Mouse (Mus musculus) liver, embryonic 13.5 days (tissue): ENCODE results near the gene Myo5c. TPM values are rescaled to one million over a fixed set of nuclear protein-coding genes. Genes with fewer than 3 reads are reported as not detected.
A peak's percentile ranks its signal among the peaks of the same experiment; 100 is the strongest.

Source experiments
- ATAC-seq: fragments of 200-750 bp; cut with Nextera tagmentation; 2 replicates; pipeline ENCODE4 v1.8.0; 2017; ENCODE audit warnings: low read depth, mild to moderate bottlenecking, moderate number of reproducible peaks, moderate library complexity
- DNase-seq: peaks from one replicate; pipeline ENCODE4 v3.0.0; 2022
- H3K27ac ChIP-seq: fragments of 300-500 bp; sonication (generic); 2 replicates; pipeline ENCODE4 v1.5.1; 2015; ENCODE audit warnings: moderate library complexity, mild to moderate bottlenecking, inconsistent platforms
- H3K27me3 ChIP-seq: fragments of 300-500 bp; sonication (generic); 2 replicates; pipeline ENCODE4 v1.6.1; 2015; ENCODE audit warnings: mild to moderate bottlenecking, inconsistent platforms
- H3K36me3 ChIP-seq: fragments of 300-500 bp; sonication (generic); 2 replicates; pipeline ENCODE4 v1.6.1; 2015; ENCODE audit warnings: mild to moderate bottlenecking, inconsistent platforms
- H3K4me1 ChIP-seq: fragments of 300-500 bp; sonication (generic); replicated peaks from 2 replicates; pipeline ENCODE4 v1.6.1; 2015; ENCODE audit warnings: inconsistent platforms
- H3K4me2 ChIP-seq: fragments of 300-500 bp; sonication (generic); 2 replicates; pipeline ENCODE4 v1.6.1; 2015; ENCODE audit warnings: inconsistent platforms, mild to moderate bottlenecking, moderate library complexity
- H3K4me3 ChIP-seq: fragments of 300-500 bp; sonication (generic); replicated peaks from 2 replicates; pipeline ENCODE4 v1.5.1; 2015; ENCODE audit warnings: mild to moderate bottlenecking, inconsistent platforms
- H3K9ac ChIP-seq: fragments of 300-500 bp; sonication (generic); 2 replicates; pipeline ENCODE4 v1.6.1; 2015; ENCODE audit warnings: mild to moderate bottlenecking, inconsistent platforms
- H3K9me3 ChIP-seq: fragments of 300-500 bp; sonication (generic); replicated peaks from 2 replicates; pipeline ENCODE4 v1.6.1; 2016; ENCODE audit warnings: inconsistent platforms
- WGBS: fragments of 180-500 bp; shearing (Covaris S2); methylation state at CpG from one replicate; pipeline ENCODE4 v1.1.7; 2015; ENCODE audit not compliant: insufficient replicate concordance; 5-methylcytosine and 5-hydroxymethylcytosine counted together
- polyA plus RNA-seq: library from polyadenylated mRNA; unstranded; fragments of >200 nt; fragmentation: Nextera tagmentation; extraction: Ambion mirVana; gene quantifications from 2 replicates; pipeline ENCODE4 v1.2.1, GENCODE M21; 2015

The Myo5c gene
- polyA plus RNA-seq, 1 experiment from 2014 or later: 0.07 TPM

GRCm38 (mm10) chr9:75285363-75285762 is 53.5 kb downstream of the Myo5c start:
- DNase-seq (no peak), ATAC-seq (no peak)
- no peaks in the 10 kb centered on the region for H3K9me3 ChIP-seq
- H3K9ac ChIP-seq: no peak overlapping the region
- H3K4me2 ChIP-seq: no peak overlapping the region
- 71% methylated on average over 6 of the region's 6 CpGs for WGBS
- no peak overlapping the region for H3K4me3 ChIP-seq
- H3K27me3 ChIP-seq: peaks cover 6% of the 10 kb centered on the region; the same call in 1 of the 2 replicates
- H3K27ac ChIP-seq: no peak overlapping the region
- no peaks in the 10 kb centered on the region for H3K36me3 ChIP-seq
- H3K4me1 ChIP-seq: no peaks in the 10 kb centered on the region

DNA sequence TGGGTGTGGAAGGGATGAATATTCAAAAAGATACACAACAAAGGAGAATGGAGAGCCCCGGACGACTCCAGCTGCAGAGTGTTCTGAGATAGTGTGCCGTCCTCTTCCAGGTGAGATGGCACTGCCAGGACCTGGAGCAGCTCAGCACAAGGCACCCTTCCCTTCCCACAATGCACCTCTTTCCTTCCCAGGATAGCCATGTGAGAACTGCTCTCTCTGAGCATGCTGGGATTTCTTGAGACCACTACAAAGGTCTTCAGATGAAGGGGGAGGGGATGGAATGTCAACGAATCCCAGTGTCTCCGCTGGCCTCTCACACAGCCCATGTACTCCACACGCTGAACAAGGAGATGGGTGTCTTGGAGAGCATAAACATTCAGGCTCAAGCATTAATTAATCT is 55.8 kb downstream of the Myo5c start:
- no peak for ATAC-seq
- Histone ChIP-seq H3K4me3 (no peak overlapping the region), H3K9ac (no peak overlapping the region), H3K36me3 (no peaks in the 10 kb centered on the region), H3K27me3 (no peaks in the 10 kb centered on the region), H3K27ac (no peak overlapping the region), H3K4me1 (no peaks in the 10 kb centered on the region), H3K9me3 (no peaks in the 10 kb centered on the region), H3K4me2 (no peak overlapping the region)
- no peak for DNase-seq
- WGBS: 63% methylated on average over 6 of the region's 6 CpGs

- Histone ChIP-seq H3K27me3 (no peaks in the 10 kb centered on the region), H3K4me3 (no peak overlapping the region), H3K9ac (no peak overlapping the region), H3K27ac (no peak overlapping the region), H3K9me3 (no peaks in the 10 kb centered on the region), H3K36me3 (no peaks in the 10 kb centered on the region), H3K4me2 (no peak overlapping the region), H3K4me1 (no peaks in the 10 kb centered on the region)
- no peak for ATAC-seq
- 31% methylated on average over 4 of the region's 4 CpGs for WGBS
- no peak for DNase-seq
Measured at GRCm38 (mm10) chr9:75289545-75289944, 57.7 kb downstream of the Myo5c start.

DNA sequence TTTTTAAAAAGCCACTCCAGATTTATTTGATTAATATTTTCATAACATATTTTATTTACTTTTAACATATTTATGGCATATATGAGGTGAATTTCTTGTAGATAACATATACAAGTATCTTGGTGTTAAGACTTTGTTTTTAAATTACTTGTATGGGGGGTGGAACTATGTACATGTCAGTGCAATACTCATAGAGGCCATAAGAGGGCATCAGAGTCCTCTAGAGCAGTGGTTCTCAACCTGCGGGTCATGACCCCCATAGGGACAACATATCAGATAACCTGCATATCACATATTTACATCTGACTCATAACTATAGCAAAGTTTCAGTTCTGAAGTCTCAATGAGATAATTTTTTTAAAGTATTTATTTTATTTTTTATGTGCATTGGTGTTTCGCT is 67.5 kb downstream of the Myo5c start:
- DNase-seq (no peak), ATAC-seq (no peak)
- Histone ChIP-seq H3K9me3 (no peaks in the 10 kb centered on the region), H3K36me3 (no peaks in the 10 kb centered on the region), H3K4me3 (no peak overlapping the region), H3K4me1 (peaks cover 6% of the 10 kb centered on the region; the same call in 1 of the 2 replicates), H3K4me2 (no peak overlapping the region), H3K27ac (no peak overlapping the region), H3K9ac (no peak overlapping the region), H3K27me3 (no peaks in the 10 kb centered on the region)
- WGBS: 65% methylated on average over 2 of the region's 2 CpGs

- H3K9ac ChIP-seq: no peak overlapping the region
- no peak for DNase-seq
- H3K4me2 ChIP-seq: no peak overlapping the region
- peaks cover 6% of the 10 kb centered on the region; the same call in 1 of the 2 replicates for H3K4me1 ChIP-seq
- H3K9me3 ChIP-seq: no peaks in the 10 kb centered on the region
- 61% methylated on average over 2 of the region's 2 CpGs for WGBS
- ATAC-seq: no peak
- no peak overlapping the region for H3K27ac ChIP-seq
- no peaks in the 10 kb centered on the region for H3K27me3 ChIP-seq
- H3K4me3 ChIP-seq: no peak overlapping the region
- H3K36me3 ChIP-seq: no peaks in the 10 kb centered on the region
Measured at GRCm38 (mm10) chr9:75303033-75303432, 71.2 kb downstream of the Myo5c start.

DNA sequence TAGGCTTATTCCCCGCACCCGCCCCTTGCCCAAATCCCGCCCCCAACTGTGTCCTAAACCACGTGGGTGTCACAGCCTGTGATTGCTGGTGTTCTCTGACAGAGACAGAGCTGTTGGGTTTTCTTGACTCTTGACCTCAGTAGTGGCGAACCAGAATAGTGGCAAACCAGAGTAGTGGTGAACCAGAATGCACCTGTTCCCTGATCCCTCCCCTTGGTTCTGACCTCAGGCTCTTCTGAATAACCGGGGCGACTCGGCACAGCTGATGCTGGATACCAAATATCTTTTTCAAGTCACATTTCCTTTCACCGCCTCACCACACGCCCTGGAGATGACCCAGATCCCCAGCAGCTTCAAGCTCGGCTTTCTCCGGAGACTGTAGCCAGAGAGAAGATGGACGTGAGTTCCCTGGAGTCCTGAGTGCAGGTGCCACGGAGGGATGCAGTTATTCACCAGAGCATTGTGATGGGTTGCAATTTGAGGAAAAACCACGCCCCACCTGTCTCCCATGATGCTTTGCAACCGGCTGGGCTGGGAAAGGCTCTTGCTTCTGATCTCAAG is 72.0 kb downstream of the Myo5c start:
- H3K27ac ChIP-seq: no peak overlapping the region
- H3K4me3 ChIP-seq: peak overlapping the region; percentile 13; the same call in 1 of the 2 replicates
- no peak for ATAC-seq
- 26% methylated on average over 16 of the region's 16 CpGs for WGBS
- H3K27me3 ChIP-seq: no peaks in the 10 kb centered on the region
- DNase-seq: no peak
- H3K9ac ChIP-seq: no peak overlapping the region
- H3K36me3 ChIP-seq: no peaks in the 10 kb centered on the region
- peak overlapping the region; percentile 36; the same call in 1 of the 2 replicates for H3K4me2 ChIP-seq
- no peaks in the 10 kb centered on the region for H3K9me3 ChIP-seq
- H3K4me1 ChIP-seq: peaks cover 6% of the 10 kb centered on the region; the same call in 1 of the 2 replicates

GRCm38 (mm10) chr9:75304286-75304685 is 72.5 kb downstream of the Myo5c start:
- Histone ChIP-seq H3K9me3 (no peaks in the 10 kb centered on the region), H3K9ac (no peak overlapping the region), H3K4me1 (peaks cover 6% of the 10 kb centered on the region; the same call in 1 of the 2 replicates), H3K36me3 (no peaks in the 10 kb centered on the region), H3K4me2 (peak overlapping the region; percentile 36; the same call in 1 of the 2 replicates), H3K27me3 (no peaks in the 10 kb centered on the region), H3K27ac (no peak overlapping the region), H3K4me3 (0 out of 2 replicates have a peak overlapping the region, but pooled peaks have one; percentile 13)
- 27% methylated on average over 7 of the region's 7 CpGs for WGBS
- DNase-seq: no peak
- no peak for ATAC-seq

DNA sequence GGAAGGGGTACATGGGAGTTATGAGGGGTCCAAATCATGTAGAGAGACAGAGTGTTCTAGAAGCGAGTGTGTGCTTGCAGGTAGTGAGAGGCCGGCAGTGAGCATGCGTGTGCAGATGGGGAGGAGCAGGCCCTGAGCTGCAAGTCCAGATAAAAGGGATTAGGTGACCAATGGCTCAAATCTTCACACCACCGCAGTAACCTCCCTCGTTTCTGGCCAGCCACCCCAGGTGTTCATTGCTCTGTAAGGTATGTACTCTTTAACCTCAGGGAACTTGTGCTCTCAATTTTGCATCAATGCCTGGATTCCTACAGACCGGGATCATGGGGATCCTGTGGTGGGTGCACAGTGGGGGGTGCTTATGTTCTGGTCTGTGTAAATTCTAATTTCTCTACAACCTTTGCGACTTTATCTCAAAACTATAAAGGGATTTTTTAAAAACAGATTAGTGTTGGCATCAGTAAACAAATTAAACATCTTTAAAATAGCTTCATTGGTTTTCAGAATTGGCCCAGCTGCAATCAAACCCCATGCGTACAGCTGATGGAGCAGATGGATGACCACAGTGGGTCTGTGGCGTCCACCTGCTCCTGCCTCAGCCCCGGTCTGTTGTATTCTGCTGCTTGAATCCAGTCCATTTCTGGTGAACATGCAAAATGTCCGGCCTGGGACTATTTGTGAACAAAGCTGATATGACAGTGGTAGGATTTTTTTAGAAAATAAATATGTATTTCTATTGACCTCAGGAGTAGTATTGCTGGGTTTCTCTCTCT is 74.5 kb downstream of the Myo5c start, which contains the start of gene Gnb5:
TSS of gene Gnb5 (plus strand) at position 163 of the 773 bp plus-strand sequence.
- H3K9ac ChIP-seq: no peak within 1 kb of the TSS
- DNase-seq: no peak
- no peak for ATAC-seq
- no peaks in the 10 kb centered on the region for H3K9me3 ChIP-seq
- H3K27me3 ChIP-seq: no peaks in the 10 kb centered on the region
- H3K4me1 ChIP-seq: peaks cover 6% of the 10 kb centered on the region; the same call in 1 of the 2 replicates
- 64% methylated on average over 11 of the region's 11 CpGs for WGBS
- no peak within 1 kb of the TSS for H3K4me2 ChIP-seq
- H3K4me3 ChIP-seq: no peak within 1 kb of the TSS
- no peaks in the 10 kb centered on the region for H3K36me3 ChIP-seq
- H3K27ac ChIP-seq: no peak within 1 kb of the TSS

- 66% methylated on average over 5 of the region's 5 CpGs for WGBS
- no peaks in the 10 kb centered on the region for H3K36me3 ChIP-seq
Measured at GRCm38 (mm10) chr9:75307015-75307414, 75.2 kb downstream of the Myo5c start.

GRCm38 (mm10) chr9:75308621-75309020 is 76.8 kb downstream of the Myo5c start:
- Histone ChIP-seq H3K4me2 (no peak overlapping the region), H3K36me3 (no peaks in the 10 kb centered on the region), H3K9me3 (no peaks in the 10 kb centered on the region), H3K4me1 (peaks cover 9% of the 10 kb centered on the region; the same call in 1 of the 2 replicates), H3K4me3 (no peak overlapping the region), H3K27me3 (0 out of 2 replicates have a peak, but pooled peaks cover 5% of the 10 kb centered on the region), H3K27ac (no peak overlapping the region), H3K9ac (no peak overlapping the region)
- ATAC-seq (no peak), DNase-seq (no peak)
- WGBS: 35% methylated on average over 5 of the region's 5 CpGs

More at GRCm38 (mm10) chr9:75307015-75307414, 75.2 kb downstream of the Myo5c start:
- H3K4me2 ChIP-seq: no peak overlapping the region
- H3K27ac ChIP-seq: no peak overlapping the region
- ATAC-seq (no peak), DNase-seq (no peak)
- H3K9ac ChIP-seq: no peak overlapping the region
- H3K9me3 ChIP-seq: no peaks in the 10 kb centered on the region
- H3K4me3 ChIP-seq: no peak overlapping the region
- peaks cover 6% of the 10 kb centered on the region; the same call in 1 of the 2 replicates for H3K4me1 ChIP-seq
- no peaks in the 10 kb centered on the region for H3K27me3 ChIP-seq

DNA sequence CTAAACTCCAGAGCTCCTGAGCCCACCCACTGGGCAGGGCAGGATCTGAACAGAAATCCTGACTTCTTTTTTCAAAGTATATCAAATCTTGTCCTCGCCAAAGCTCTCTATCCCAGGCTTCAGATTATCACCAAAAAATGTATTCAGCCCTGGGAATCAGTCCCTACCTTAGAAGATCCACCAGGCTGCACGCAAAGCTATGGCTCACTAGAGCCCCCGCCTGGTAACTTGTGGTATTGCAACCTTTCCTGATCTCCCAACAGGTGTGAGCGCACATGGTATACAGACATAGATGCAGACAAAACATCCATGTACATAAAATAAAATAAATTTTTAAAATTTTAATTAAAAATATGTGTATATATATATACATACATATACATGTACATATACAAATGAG is 80.2 kb downstream of the Myo5c start:
- Histone ChIP-seq H3K27me3 (peaks cover 22% of the 10 kb centered on the region), H3K4me2 (no peak overlapping the region), H3K4me3 (no peak overlapping the region), H3K9me3 (no peaks in the 10 kb centered on the region), H3K27ac (no peak overlapping the region), H3K36me3 (no peaks in the 10 kb centered on the region), H3K4me1 (peaks cover 17% of the 10 kb centered on the region), H3K9ac (no peak overlapping the region)
- peak; percentile 48 for DNase-seq
- ATAC-seq: no peak
- 12% methylated on average over 4 of the region's 4 CpGs for WGBS
